Comparison of ENCODE assay signal across 9 mouse cellular contexts in genomic region chr7:42692362-42693158, GRCm38 (mm10). TPM values are rescaled to one million over a fixed set of nuclear protein-coding genes. Genes with fewer than 3 reads are reported as not detected.
DNase-seq lines count a peak whose midpoint lies in the region; ATAC-seq and TF ChIP-seq lines count a peak whose summit lies in the region.
"Not testable (repeated sequence)": the region's sequence is repeated elsewhere in the genome, so short reads cannot be mapped to it uniquely, and the experiment has no call there.
"Had no signal": no experiment of that assay in that cellular context is flagged by ENCODE, and none has a peak within 500 bp of the region (broad histone marks: within the 10 kb centered on the region; RNA-seq: fewer than 3 reads in every experiment).

Gene Zfp975 (minus strand): TSS chr7:42692742.

- H3K4me1 ChIP-seq in embryonic fibroblast, embryonic 13.5 days (ENCODE audit: control insufficient read depth, insufficient read depth, low read length); limb, embryonic 12.5 days (replicated peaks); midbrain, embryonic 14.5 days (ENCODE audit: control insufficient read depth, insufficient read depth, low read length): not testable (repeated sequence)

- H3K4me3 ChIP-seq in embryonic fibroblast, embryonic 13.5 days (ENCODE audit: insufficient read depth, low read length) = peak within 1 kb of the TSS; percentile 69
- H3K4me3 ChIP-seq in limb, embryonic 12.5 days (replicated peaks) = peak within 1 kb of the TSS; percentile 53
- peak within 1 kb of the TSS; percentile 47 for H3K4me3 ChIP-seq in midbrain, embryonic 14.5 days (replicated peaks; ENCODE audit: low read depth, low read length)

- not testable (repeated sequence) for H3K36me3 ChIP-seq in limb, embryonic 12.5 days; midbrain, embryonic 14.5 days (ENCODE audit: control insufficient read depth, insufficient read depth, low read length)

- H3K4me2 ChIP-seq in limb, embryonic 12.5 days = peak within 1 kb of the TSS; percentile 56
- peak within 1 kb of the TSS; percentile 55 for H3K4me2 ChIP-seq in midbrain, embryonic 14.5 days (ENCODE audit: low read length)

- TF ChIP-seq CTCF in embryonic fibroblast, embryonic 13.5 days (IDR thresholded peaks at IDR 0.05; ENCODE audit: borderline replicate concordance, insufficient read depth, low read length) = not testable (repeated sequence)

- WGBS in limb, embryonic 12.5 days = under 1% methylated on average over 23 of the region's 23 CpGs
- WGBS in midbrain, embryonic 14.5 days = under 1% methylated on average over 23 of the region's 23 CpGs

- 0 out of 2 replicates have a peak, but pooled peaks cover 12% of the 10 kb centered on the region for H3K9me3 ChIP-seq in limb, embryonic 12.5 days
- H3K9me3 ChIP-seq in midbrain, embryonic 14.5 days (ENCODE audit: control insufficient read depth, low read length) = not testable (repeated sequence)

- not testable (repeated sequence) for H3K27me3 ChIP-seq in limb, embryonic 12.5 days; midbrain, embryonic 14.5 days (ENCODE audit: control insufficient read depth, insufficient read depth, low read length)

- DNase-seq in 416B (ENCODE audit: low read depth) = peak; percentile 87
- DNase-seq in brain, adult 2 months (ENCODE audit: low read depth, low spot score) = peak; percentile 96
- peak; percentile 88 for DNase-seq in heart, adult 8-10 months (ENCODE audit: low spot score)
- peak; percentile 86 for DNase-seq in kidney, adult 8-10 months
- peak; percentile 85 for DNase-seq in midbrain, embryonic 14.5 days
- DNase-seq in spleen, adult 12 weeks (ENCODE audit: low spot score) = peak; percentile 49

- H3K9ac ChIP-seq in limb, embryonic 12.5 days (replicated peaks) = peak within 1 kb of the TSS; percentile 65
- peak within 1 kb of the TSS; percentile 60 for H3K9ac ChIP-seq in midbrain, embryonic 14.5 days (replicated peaks; ENCODE audit: low read length)

- H3K27ac ChIP-seq in embryonic fibroblast, embryonic 13.5 days (ENCODE audit: insufficient read depth, low read length) = peak within 1 kb of the TSS; percentile 36; the same call in 1 of the 2 replicates
- H3K27ac ChIP-seq in limb, embryonic 12.5 days = 0 out of 2 replicates have a peak within 1 kb of the TSS, but pooled peaks have one; percentile 8
- H3K27ac ChIP-seq in midbrain, embryonic 14.5 days (replicated peaks; ENCODE audit: low read depth, low read length) = peak within 1 kb of the TSS; percentile 55

- peak; percentile 100 for ATAC-seq in limb, embryonic 12.5 days (ENCODE audit: insufficient number of reproducible peaks, insufficient read depth, low FRiP score, low TSS enrichment, low read depth)
- peak; percentile 99 for ATAC-seq in midbrain, embryonic 14.5 days (ENCODE audit: low FRiP score, low TSS enrichment)

- peak; percentile 91 for TF ChIP-seq POLR2A in embryonic fibroblast, embryonic 13.5 days (IDR thresholded peaks at IDR 0.05; ENCODE audit: low read depth, low read length)

RNA-seq across cellular contexts. Expression of gene Zfp975, which starts in this region (rescaled TPM):
- polyA plus RNA-seq in embryonic fibroblast, embryonic 13.5 days (2011; ENCODE audit: insufficient read length, low read depth, missing spikeins) = 4.1 and 6.2 TPM in 2 replicates
- 1 to 10 TPM; 3.5 to 4.4 (median 4.2) TPM for total RNA-seq in heart, adult 8-10 months (2022)
- 10.4 and 12.0 TPM in 2 replicates for polyA plus RNA-seq in limb, embryonic 12.5 days (2016; fragmentation: Nextera tagmentation; extraction: Ambion mirVana)
- polyA plus RNA-seq in midbrain, embryonic 14.5 days (2014; fragmentation: Nextera tagmentation; extraction: Ambion mirVana) = 7.6 and 8.2 TPM in 2 replicates
- total RNA-seq: MEL had no signal

Comparison
In these comparisons a context has a peak if more than half of its experiments do, and no peak if none do; other contexts are left out.
1. Peak in every context shown above with its lines: DNase-seq, ATAC-seq, H3K4me3 ChIP-seq and H3K27ac ChIP-seq.